Mouse (Mus musculus): ENCODE measurements at regions not wholly inside any gene's neighbourhood (a gene's known extent, or its start where the extent isn't known, plus 50 kb on each side); places are given as distances from the start of the nearest gene placed in this dataset.

- TF ChIP-seq POLR2A (IDR thresholded peaks at IDR 0.05; ENCODE audit: borderline replicate concordance, extremely low read depth, insufficient read depth, insufficient read length, poor library complexity, severe bottlenecking) (no peak), CTCF (IDR thresholded peaks at IDR 0.05; ENCODE audit: borderline replicate concordance, extremely low read depth, insufficient read depth, insufficient read length) (peak; percentile 25; the same call in 1 of the 2 replicates)
- peak; percentile 21 for DNase-seq (ENCODE audit: low read depth)
These were observed 159.7 kb downstream of the Fam84b start for GRCm38 (mm10) chr15:60693751-60694500.

- TF ChIP-seq CTCF (IDR thresholded peaks at IDR 0.05; ENCODE audit: borderline replicate concordance, extremely low read depth, insufficient read depth, insufficient read length) (no peak), POLR2A (IDR thresholded peaks at IDR 0.05; ENCODE audit: borderline replicate concordance, extremely low read depth, insufficient read depth, insufficient read length, poor library complexity, severe bottlenecking) (no peak)
- peak; percentile 38 for DNase-seq (ENCODE audit: low read depth)
These were observed 160.6 kb downstream of the Fam84b start for GRCm38 (mm10) chr15:60692718-60693597.

DNA sequence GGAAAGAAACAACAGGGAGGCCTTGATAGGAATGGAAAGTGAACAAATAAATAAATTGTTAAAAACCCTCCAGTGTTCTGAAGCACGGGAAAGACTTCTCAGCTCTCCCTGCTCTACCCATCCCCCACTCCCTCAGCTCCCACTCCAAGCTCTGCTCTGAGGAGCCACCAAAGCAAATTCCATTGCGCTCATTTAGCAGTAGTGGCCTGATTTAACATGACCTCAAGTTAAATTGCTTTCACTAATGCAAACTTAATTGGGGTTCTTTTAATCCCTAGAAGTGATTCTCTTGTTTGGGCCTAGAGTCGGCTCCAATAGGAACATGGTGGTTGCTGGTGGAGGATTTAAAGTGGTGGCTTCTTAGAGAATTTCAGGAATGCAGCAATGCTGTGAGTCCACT lies 161.4 kb downstream of the Fam84b start:
- TF ChIP-seq CTCF (IDR thresholded peaks at IDR 0.05; ENCODE audit: borderline replicate concordance, extremely low read depth, insufficient read depth, insufficient read length) (no peak), POLR2A (IDR thresholded peaks at IDR 0.05; ENCODE audit: borderline replicate concordance, extremely low read depth, insufficient read depth, insufficient read length, poor library complexity, severe bottlenecking) (no peak)
- DNase-seq (ENCODE audit: low read depth) = peak; percentile 71

DNA sequence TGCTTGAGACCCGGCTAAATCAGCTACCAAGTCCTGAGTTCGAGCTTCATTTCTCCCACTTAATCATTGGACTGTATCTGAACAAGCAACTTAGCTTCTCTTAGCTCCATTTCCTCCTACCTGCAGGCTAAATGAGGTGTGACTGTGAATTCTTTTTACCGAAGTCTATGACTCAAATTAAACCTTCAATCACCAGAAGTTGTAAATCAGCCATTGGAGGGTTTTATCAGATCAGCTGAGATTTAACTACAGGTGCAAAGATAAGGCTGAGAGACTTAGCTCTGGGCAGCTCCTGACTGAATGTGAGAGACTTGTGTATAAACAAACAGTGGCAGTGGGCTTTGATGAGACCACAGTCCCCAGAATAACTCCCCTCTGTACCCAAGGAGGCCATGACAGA lies 176.2 kb downstream of the Fam84b start:
- no peak for TF ChIP-seq POLR2A (IDR thresholded peaks at IDR 0.05; ENCODE audit: borderline replicate concordance, extremely low read depth, insufficient read depth, insufficient read length, poor library complexity, severe bottlenecking)
- no peak for TF ChIP-seq CTCF (IDR thresholded peaks at IDR 0.05; ENCODE audit: borderline replicate concordance, extremely low read depth, insufficient read depth, insufficient read length)
- DNase-seq (ENCODE audit: low read depth) = no peak

GRCm38 (mm10) chr15:60657572-60657971 lies 196.0 kb downstream of the Fam84b start:
- TF ChIP-seq POLR2A (IDR thresholded peaks at IDR 0.05; ENCODE audit: borderline replicate concordance, extremely low read depth, insufficient read depth, insufficient read length, poor library complexity, severe bottlenecking) = no peak
- DNase-seq (ENCODE audit: low read depth) = peak; percentile 70

GRCm38 (mm10) chr15:60655113-60655512 lies 198.5 kb downstream of the Fam84b start:
- no peak for DNase-seq (ENCODE audit: low read depth)
- TF ChIP-seq POLR2A (IDR thresholded peaks at IDR 0.05; ENCODE audit: borderline replicate concordance, extremely low read depth, insufficient read depth, insufficient read length, poor library complexity, severe bottlenecking) (no peak), CTCF (IDR thresholded peaks at IDR 0.05; ENCODE audit: borderline replicate concordance, extremely low read depth, insufficient read depth, insufficient read length) (no peak)

GRCm38 (mm10) chr15:60649252-60649651 lies 204.3 kb downstream of the Fam84b start:
- peak; percentile 63 for DNase-seq (ENCODE audit: low read depth)
- TF ChIP-seq CTCF (IDR thresholded peaks at IDR 0.05; ENCODE audit: borderline replicate concordance, extremely low read depth, insufficient read depth, insufficient read length) (no peak), POLR2A (IDR thresholded peaks at IDR 0.05; ENCODE audit: borderline replicate concordance, extremely low read depth, insufficient read depth, insufficient read length, poor library complexity, severe bottlenecking) (no peak)

GRCm38 (mm10) chr15:60641770-60642169 lies 211.8 kb downstream of the Fam84b start:
- DNase-seq (ENCODE audit: low read depth) = no peak
- no peak for TF ChIP-seq POLR2A (IDR thresholded peaks at IDR 0.05; ENCODE audit: borderline replicate concordance, extremely low read depth, insufficient read depth, insufficient read length, poor library complexity, severe bottlenecking)
- TF ChIP-seq CTCF (IDR thresholded peaks at IDR 0.05; ENCODE audit: borderline replicate concordance, extremely low read depth, insufficient read depth, insufficient read length) = no peak

DNA sequence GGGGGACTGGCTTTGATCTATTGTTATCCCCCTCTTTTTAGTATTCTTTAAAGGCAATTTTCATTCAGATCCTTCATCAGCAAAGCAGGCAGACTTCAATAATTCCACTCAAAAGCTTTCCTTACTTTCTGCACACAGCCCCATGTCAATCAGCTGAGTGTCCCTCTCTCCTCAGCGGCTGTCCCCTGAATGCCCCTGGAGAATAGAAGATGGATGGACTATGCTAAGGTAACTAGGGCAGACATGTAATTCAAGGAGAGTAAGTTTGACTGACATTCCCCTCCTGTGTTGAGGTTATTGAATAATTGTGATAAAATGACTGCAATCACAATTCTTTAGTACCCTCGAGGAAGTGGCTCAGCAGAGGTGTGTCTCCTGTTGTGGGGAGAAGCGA lies 220.1 kb downstream of the Fam84b start:
- DNase-seq (ENCODE audit: low read depth) = no peak
- no peak for TF ChIP-seq CTCF (IDR thresholded peaks at IDR 0.05; ENCODE audit: borderline replicate concordance, extremely low read depth, insufficient read depth, insufficient read length)
- TF ChIP-seq POLR2A (IDR thresholded peaks at IDR 0.05; ENCODE audit: borderline replicate concordance, extremely low read depth, insufficient read depth, insufficient read length, poor library complexity, severe bottlenecking) = no peak

- TF ChIP-seq POLR2A (IDR thresholded peaks at IDR 0.05; ENCODE audit: borderline replicate concordance, extremely low read depth, insufficient read depth, insufficient read length, poor library complexity, severe bottlenecking) (no peak), CTCF (IDR thresholded peaks at IDR 0.05; ENCODE audit: borderline replicate concordance, extremely low read depth, insufficient read depth, insufficient read length) (no peak)
- peak; percentile 83 for DNase-seq (ENCODE audit: low read depth)
These were observed 220.7 kb downstream of the Fam84b start for GRCm38 (mm10) chr15:60632789-60633456.

- DNase-seq (ENCODE audit: low read depth) = peak; percentile 83
- TF ChIP-seq CTCF (IDR thresholded peaks at IDR 0.05; ENCODE audit: borderline replicate concordance, extremely low read depth, insufficient read depth, insufficient read length) (no peak), POLR2A (IDR thresholded peaks at IDR 0.05; ENCODE audit: borderline replicate concordance, extremely low read depth, insufficient read depth, insufficient read length, poor library complexity, severe bottlenecking) (no peak)
These were observed 222.7 kb downstream of the Fam84b start for GRCm38 (mm10) chr15:60630756-60631402.

All from brain, embryonic 14.5 days (tissue).